Mouse (Mus musculus): ENCODE data around the gene Ttc23.

Ttc23 gene

DNA sequence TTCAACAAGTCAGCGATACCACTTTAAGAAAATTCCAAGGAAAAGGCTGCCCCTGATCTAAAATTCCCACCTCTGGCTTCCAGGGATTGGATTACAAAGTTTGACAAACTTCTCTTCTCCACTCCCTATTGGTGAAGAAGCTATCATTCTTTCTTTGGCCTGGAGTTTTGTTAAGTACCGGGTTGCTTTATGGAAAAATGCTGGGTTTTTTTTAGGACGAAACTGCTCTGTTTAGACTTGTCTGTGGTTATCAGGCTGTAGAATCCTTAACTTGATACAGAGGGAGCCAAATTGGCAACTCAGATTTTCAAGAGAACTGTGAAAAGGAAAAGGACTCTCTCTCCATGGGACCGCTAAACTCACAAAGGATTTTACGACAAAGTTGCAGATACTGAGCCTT lies at the start of gene Ttc23:
Ttc23 (plus strand) TSS at position 134 of the 400 bp plus-strand sequence.
- peak; percentile 76 for DNase-seq (ENCODE audit: low spot score)

DNA sequence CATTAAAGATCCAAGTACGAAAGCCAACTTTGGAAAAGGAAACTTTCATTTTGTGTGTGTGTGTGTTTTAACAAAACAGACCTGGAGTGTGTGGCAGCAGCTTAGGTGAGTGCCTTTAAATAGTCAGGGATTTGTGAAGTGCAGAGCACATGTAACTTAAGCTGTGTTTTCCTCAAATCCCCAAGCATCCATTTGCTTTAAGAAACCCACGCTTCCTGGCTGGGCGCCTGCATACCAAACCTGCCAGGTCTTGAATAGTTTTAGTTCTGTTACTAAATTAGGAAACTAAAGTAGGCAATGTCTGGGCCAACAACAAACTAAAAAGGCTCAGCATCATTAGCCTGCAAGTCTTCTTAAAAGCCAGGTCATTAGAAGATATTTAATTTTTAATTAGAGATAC lies 49.2 kb upstream of the Ttc23 start:
- no peak for DNase-seq (ENCODE audit: low spot score)

DNA sequence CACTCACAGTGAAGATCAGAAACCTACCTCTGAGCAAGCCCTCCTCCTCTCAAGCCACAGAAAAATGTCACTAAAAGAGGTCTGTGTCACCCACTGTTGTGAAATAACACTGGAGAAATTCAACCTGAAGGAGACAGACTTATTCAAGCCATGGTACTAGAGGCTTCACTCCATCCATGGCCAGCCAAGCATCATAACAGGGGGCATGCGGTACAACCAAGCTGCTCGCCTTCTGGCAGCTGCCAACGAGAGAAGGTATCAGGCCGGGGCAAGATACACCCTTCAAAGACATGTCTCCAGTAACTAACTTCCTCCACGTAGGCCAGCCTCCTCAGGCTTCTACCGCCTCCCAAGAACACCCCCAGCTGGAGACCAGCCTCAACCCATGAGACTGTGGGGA lies 42.1 kb upstream of the Ttc23 start:
- no peak for DNase-seq (ENCODE audit: low spot score)

DNA sequence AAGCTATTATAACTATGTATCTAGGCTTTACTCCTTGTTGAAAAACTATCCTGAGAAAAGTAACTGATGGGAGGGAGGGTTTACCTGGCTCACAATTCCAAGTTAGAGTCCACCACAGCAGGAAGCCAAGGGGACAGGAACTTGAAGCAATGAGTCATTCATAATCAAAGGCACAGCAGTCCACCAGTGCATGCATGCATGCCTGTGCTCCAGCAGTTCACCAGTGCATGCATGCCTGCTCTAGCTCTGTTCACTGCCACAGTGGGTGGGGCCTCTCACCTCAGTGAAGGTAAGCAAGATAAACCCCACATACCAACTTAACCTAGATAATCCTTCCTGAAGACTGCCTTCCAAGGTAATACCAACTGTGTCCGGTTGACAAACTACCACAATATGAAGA lies 41.0 kb upstream of the Ttc23 start:
- no peak for DNase-seq (ENCODE audit: low spot score)

DNA sequence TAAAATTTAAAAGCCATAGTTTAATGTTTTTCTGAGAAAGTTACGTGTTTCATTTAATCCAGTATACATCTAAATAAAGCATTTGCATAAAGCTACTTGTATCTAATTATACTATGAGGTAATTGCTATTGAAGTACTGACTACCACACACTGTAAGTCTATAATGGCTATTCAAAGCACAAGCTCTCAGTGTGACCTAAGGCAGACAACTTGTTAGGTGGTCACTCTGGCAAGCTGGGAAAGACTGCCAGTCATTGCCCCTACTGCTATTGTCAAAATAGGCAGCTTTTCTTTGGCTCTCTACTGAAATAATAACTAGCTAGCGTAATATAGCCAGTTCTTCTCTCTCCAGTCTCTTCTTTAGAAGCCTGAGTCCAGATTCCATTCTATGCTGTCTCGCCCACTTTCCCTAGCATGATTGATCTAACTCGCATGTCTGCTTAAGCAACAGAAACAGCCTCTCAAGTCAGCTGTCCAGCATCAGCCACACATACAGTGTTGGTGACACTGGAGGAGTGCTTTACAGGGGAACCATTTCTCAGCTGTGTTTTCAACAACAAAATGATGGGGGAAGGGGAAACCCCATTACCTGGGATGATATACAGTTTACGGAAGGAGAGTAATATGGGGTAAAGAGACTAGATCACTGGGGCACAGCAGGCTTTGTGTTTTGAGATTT lies 39.4 kb upstream of the Ttc23 start:
- DNase-seq (ENCODE audit: low spot score), result no peak

DNA sequence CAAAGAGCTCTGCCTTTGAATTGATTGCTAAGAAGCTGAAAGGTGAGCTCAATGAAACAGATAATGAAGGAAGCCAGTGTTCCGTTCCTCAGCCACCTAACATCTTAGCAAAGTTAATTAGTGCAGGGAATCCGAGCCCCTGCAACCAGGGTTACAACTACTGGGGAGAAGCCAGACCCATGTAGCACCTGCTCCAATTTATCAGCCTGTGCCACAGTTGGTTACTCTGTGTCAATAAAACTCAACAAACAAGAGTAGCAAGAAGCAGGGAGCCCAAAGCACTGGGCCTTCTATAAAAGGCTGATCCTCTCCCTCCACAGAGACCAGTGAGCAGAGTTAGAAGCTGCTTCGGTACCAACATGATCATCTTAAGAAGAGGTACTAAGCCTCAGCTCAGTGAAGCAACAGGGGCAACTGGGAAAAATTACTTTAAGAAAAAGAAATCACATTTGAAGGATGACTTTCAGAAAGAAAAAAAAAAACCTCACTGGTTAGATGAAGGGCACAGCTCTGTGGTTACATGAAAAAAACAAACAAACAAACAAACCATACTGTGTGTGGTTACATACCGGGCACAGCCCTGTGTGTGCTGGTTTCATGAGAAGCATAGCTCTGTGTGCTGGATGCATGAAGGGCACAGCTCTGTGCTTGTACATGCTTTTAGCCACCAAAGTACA lies 38.7 kb upstream of the Ttc23 start:
- DNase-seq (ENCODE audit: low spot score), result no peak

DNA sequence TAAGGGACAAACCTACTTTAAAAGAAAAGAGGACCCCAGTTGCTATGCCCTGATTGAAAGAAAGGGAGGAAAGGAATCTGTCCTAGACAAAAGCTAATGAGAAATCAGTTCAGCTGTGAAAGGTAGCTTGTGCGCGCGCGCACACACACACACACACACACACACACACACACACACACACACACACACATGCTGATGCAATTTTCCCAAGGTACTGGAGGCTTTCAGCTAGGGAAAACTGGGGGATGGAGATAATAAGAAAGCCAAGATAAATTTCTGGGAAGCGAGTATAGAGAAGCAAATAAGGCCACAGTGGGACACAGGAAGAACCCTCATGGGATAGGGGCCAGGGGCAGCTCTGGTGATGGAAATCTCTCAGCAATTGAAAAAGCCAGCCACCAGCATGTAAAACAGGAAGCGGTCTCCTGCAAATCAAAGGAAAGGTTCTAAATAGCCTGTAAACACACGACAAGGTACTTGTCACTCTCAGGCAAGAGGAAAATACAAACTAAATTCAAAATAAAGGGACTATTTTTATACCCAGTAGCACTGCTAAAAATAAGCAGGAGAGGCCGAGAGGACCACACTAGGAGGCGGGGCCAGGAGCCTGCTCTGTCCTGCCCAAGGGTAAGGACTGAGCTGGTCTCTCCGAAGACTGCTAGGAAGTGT lies 33.3 kb upstream of the Ttc23 start:
- peak; percentile 60 for DNase-seq (ENCODE audit: low spot score)

DNA sequence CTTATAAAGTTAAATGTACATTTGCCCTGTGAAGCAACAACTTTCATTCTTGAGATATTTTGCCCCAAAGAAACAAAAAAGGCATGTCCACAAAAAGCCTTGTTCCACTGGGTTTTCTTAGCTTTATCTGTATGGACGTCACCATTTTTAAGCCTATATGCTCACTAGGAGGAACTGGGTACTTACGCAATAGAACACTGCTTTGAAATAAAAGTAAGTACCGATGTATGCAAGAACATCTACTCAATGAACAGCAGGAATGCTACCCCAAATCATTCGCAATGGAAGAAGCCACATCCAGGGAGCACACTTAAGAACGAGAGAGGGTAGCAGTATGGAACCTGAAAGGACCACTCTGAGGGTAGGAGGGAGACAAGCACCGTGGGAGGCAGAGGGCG lies 32.7 kb upstream of the Ttc23 start:
- no peak for DNase-seq (ENCODE audit: low spot score)

DNA sequence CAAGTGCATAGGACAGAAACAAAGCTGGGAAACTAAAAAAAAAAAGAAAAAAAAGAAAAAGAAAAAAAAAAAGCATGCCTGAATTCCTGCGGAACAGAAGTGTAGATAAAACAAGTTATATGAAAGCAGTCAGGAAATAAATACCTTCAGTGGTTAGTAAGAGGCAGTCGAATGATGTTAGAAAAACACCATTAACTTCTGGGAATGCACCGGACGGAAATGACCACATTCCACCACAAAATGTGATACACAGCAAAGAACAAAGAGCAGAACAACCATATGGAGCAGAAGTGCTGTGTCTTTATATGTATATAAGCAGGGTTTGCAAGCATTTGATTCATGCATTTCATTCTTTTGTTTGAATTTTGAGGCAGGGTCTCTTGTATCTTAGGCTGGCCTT lies 30.3 kb upstream of the Ttc23 start:
- no peak for DNase-seq (ENCODE audit: low spot score)

DNA sequence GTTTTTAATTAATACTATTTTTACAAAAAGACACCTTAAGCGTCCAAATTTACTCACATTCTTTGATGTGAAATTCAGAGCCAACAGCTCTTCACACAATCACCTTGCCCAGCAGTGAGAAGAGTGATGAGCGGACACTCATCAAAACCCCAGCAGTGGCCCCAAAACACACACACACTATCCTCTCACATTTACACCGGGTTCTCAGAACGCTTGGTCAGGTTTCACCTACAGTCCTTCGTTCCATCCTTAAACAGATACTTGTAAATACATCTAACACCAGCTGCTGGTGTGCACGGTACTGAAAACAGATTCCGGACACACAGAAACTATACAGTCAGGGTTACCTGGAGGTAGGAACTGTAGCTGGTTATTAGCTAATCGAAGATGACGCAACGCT lies 29.6 kb upstream of the Ttc23 start:
- no peak for DNase-seq (ENCODE audit: low spot score)

DNA sequence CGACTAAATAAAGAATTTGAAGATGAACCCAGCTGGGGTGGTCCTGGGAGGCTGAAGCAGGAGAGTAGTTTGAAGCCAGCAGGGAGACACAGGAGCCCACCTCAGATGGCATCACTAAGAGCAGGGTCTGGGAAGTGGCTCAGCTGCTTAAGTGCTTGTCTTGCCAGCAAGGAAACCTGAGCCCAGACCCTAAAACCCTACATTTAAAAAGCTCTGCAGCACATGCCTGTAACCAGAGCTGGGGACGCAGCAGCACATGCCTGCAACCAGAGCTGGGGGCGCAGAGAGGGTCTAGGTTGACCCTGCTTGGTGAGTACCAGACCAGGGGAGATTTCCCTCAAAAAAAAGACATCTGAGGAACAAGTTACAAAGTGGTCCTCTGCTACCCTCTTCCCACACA lies 28.9 kb upstream of the Ttc23 start:
- DNase-seq (ENCODE audit: low spot score), result no peak

DNA sequence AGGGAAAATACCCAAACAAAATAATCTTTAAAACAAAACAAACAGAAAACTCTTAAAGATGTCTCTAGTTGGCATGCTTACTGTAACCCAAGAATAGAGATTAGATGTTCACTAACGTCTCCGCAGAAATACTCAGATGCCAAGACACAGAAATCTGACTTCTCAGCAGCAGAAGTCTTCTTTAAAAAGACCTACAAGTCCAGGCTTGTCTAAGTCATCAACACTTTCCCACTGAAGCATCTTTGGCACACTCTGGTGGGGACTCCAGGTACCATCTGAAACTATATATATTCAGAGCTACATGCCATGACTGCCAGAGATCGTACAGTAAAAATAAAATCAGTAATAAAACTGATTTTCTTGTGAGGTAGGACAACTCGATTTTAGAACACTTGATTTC lies 27.4 kb upstream of the Ttc23 start:
- no peak for DNase-seq (ENCODE audit: low spot score)

DNA sequence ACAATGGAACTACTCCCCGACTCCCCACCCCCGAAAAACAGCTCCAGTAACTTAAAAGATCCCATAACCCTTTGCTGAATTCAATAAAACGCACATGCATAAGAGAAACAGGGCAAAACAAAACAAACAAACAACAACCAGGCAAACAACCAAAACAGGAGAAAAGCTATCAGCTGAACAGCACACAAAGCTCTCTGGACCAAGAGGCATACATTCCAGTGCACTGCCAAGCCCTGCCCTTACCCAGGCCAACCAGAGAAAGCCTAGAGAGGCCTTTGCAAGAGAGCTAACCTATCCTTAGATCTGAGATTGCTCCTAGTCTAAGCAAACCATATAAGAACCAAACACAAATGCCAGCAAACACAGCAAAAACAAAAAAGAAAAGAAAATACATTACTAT lies 25.1 kb upstream of the Ttc23 start:
- DNase-seq (ENCODE audit: low spot score), result no peak

DNA sequence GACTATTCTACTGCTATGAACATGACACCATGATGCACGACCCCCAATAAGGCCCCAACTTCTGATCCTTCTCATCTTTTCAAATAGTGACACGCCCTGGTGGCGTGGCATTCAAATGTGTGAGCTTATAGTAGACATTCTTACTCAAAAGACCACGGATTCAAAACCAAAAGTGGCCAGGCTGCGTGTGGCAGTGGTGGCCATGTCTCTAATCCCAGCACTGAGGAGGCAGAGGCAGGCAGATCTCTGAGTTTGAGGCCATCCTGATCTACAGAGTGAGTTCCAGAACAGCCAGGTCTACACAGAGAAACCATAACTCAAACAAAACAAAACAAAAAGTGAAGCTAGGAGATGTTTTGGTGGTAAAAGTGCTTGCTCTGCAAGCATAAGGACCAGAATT lies 20.5 kb upstream of the Ttc23 start:
- DNase-seq (ENCODE audit: low spot score), result no peak

DNA sequence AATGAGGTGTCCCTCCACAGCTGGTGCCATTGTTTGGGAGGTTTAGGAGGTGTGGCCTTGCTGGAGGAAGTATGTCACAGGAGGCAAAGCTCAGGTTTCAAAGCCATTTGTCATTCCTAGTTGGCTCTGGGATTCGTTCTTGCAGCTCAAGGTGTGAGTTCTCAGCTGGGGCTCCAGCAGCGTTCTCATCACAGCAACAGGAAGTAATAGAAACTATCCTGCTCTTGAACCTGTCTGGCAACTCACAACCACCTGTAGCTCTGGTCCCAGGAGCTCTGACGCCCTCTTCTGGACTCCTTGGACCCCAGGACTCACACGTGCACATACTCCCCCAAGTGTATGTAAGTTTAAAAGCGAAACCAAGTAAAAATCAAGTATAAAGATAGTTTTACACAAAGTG lies 17.5 kb upstream of the Ttc23 start:
- no peak for DNase-seq (ENCODE audit: low spot score)

DNA sequence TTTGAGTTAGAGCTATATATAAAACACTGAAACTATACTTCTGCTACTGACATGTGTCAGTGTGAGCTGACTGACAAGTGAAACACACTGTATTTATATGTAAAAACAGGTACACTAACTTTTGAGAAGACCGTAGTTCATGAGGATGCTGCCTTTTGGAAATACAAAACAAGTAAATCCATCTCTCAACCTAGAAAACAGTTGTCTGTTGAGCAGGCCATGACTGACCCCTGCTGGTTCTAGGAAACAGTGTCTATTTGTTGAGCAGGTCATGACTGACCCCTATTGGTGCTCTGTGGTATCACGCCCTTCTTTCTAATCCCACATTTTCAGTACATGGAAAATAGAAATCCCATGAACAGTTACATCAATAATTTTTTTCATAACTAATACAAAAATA lies 16.4 kb upstream of the Ttc23 start:
- peak; percentile 92 for DNase-seq (ENCODE audit: low spot score)

DNA sequence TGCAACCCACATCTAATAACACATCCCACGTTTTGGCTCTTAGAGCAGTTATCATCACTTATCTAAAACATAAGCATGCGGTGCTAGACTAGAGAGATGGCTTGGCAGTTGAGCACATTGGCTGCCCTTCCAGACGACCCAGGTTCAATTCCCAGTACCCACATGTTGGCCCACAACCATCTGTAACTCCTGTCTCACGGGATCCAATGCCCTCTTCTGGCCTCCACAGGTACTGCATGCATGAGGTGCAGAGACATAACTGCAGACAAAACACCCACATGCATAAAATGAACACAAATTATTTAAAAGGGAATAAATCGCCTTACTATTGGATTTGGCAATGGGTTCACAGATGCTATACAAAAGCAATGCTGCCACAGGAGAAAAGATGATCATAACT lies 14.8 kb upstream of the Ttc23 start:
- no peak for DNase-seq (ENCODE audit: low spot score)

DNA sequence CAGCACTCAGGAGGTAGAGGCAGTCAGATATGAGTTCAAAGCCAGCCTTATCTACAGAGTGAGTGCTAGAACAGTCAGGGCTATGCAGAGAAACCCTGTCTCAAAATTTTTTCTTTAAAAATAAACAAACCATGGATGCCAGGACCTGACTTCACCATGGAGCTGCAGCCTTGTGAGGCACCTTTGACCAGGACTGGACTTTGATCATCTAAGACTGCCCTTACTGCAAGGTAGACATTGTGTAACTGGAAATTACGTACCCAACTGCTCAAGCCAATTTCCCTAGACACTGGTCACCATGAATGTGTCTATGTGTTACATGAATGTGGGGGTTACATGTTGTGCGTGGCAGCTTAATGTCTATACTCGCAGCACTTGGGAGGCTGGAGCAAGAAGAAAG lies 13.0 kb upstream of the Ttc23 start:
- DNase-seq (ENCODE audit: low spot score), result no peak

DNA sequence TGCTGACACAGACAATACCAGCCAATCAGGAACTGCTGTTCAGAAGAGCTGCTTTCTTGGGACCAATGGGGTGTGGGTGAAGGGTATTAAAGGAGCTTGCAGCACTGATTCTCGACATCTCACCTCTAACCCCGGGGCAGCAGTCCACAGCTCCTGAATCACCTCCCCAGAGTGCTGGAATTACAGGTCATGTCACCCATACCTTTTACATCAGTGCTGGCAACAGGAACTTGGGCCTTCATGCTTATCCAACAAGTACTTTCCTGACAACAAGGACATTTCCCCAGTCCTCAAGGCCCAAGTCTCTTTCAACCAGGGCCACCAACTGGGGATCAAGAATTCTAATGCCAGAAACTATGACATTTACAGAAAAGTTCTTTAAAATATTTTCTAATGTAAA lies 11.0 kb upstream of the Ttc23 start:
- DNase-seq (ENCODE audit: low spot score), result no peak

DNA sequence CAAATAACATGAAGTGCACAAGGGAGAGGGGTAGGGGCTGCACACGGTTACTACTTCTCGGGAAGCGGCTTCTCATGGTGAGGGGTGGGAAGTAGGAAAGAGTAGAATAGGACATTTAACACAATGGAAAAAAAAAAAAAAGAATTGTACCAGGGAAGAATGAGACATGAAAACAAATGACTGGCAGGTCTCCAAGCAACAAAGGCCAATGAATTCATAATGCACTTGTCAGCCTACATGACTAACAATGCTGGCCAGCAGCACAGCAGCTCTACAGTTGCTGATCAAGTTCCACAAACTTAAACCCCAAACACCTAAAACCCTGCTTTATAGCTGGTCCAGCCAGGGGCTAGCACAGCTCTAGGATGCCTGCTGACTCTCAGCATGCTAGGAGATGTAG lies 8.2 kb upstream of the Ttc23 start:
- DNase-seq (ENCODE audit: low spot score), result no peak

DNA sequence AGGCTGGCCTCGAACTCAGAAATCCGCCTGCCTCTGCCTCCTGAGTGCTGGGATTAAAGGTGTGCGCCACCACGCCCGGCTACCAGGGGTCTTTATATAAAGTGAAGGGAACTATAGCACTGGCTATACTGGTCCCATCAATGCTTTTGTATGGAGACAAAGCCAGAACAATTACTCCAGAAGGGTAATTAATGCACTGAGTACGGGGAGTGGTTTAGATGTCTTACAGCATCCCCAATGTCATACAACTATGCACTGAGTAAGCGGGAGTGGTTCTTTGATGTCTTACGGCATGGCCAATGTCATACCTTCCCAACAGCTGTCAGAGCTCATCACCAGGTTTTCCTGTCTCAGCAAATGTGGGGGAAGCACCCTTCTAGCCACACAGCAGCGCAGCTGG lies 4.3 kb upstream of the Ttc23 start:
- DNase-seq (ENCODE audit: low spot score), result no peak

DNA sequence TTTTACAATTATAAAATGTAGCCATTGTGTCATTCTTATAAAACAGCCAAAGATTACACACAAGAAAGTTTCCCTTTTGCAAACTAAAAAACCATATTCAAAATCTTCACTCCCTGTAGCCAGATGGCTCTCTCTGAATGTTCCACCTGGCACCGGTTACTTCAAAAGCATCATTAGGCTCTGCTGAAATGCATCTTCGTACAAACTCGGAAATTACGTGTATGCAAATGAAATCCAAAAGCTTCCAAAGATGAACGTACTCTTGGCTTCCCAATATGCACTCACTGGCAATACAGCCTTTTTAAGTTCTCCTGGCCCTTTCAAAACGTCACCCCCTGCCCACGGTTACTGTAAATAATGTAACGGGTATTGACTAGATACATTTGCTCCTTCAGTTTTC lies 2.9 kb upstream of the Ttc23 start:
- no peak for DNase-seq (ENCODE audit: low spot score)

DNA sequence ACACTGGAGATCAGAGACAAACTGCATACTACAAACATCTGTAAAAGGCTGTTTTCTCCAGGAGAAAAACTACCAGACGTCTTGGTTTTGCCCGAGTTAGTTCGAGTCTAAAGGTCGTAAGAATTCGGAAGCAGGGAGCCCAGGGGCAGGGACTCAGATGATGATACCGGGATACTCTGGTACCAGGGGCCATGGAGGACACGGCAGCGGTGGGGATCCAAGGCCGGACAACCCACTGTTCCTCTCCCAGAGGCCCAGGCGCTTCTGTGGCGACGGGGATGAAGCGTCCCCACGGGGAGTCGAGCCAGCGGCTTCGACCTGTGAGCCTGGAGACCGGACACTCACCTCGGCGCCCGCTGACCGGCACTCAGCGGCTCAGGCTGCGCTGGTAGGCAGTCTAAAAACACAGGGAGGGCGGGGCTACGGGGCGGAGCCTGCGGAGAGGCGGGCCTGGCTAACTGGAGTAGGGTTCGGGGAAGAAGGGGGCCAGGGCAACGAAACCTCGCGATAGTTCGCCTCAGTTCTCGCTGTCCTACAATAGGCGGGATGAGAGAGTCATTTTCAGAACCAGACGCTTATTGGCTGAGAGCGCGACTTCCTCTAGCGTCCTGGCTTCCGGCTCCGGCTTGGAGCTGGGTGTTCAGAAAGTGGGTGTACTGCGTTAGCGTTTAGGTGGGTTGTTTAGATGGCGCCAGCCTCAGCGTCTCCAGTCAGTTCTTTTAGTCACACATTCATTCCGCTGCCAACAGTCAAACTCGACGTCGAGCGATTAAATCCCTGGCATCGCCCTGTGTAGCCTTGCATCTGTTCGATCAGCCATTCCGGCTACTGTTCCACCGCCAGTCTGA lies 2.2 kb upstream of the Ttc23 start, which contains the start of gene Lrrc28:
Lrrc28 (minus strand) TSS at position 436 of the 848 bp plus-strand sequence.
- peak; percentile 100 for DNase-seq (ENCODE audit: low spot score)

Data from retina, embryonic 14.5 days (tissue).